Mouse (Mus musculus): Measurements from ENCODE around the gene Clcf1. TPM values are rescaled to one million over a fixed set of nuclear protein-coding genes. Genes with fewer than 3 reads are reported as not detected.

Gene Clcf1
- total and polyA plus RNA-seq, 2 experiments from 2014 or later: 0.38 to 0.41 TPM

- Histone ChIP-seq H3K9ac (no peak overlapping the region), H3K27me3 (ENCODE audit: insufficient read depth, low read length) (peaks cover 25% of the 10 kb centered on the region), H3K36me3 (ENCODE audit: insufficient read depth) (no peaks in the 10 kb centered on the region), H3K4me2 (ENCODE audit: low read depth) (no peak overlapping the region), H3K27ac (ENCODE audit: low read depth, low read length) (no peak overlapping the region), H3K4me1 (ENCODE audit: insufficient read depth) (no peaks in the 10 kb centered on the region; the same call in 1 of the 2 replicates), H3K9me3 (ENCODE audit: low read length) (no peaks in the 10 kb centered on the region), H3K4me3 (ENCODE audit: low read depth, low read length) (no peak overlapping the region)
- WGBS: 38% methylated on average over 3 of the region's 3 CpGs
- no peak for DNase-seq
- ATAC-seq: no peak
- no peak for TF ChIP-seq CTCF (IDR thresholded peaks at IDR 0.05; ENCODE audit: low read depth)
Measured at GRCm38 (mm10) chr19:4217855-4218254, 3.8 kb downstream of the Clcf1 start.

- 92% methylated on average over 11 of the region's 11 CpGs for WGBS
Measured at GRCm38 (mm10) chr19:4218293-4218692, 4.3 kb downstream of the Clcf1 start.

GRCm38 (mm10) chr19:4218784-4219183 is 4.7 kb downstream of the Clcf1 start:
- no peak overlapping the region for H3K9ac ChIP-seq
- no peak overlapping the region for H3K4me2 ChIP-seq (ENCODE audit: low read depth)
- H3K9me3 ChIP-seq (ENCODE audit: low read length): no peaks in the 10 kb centered on the region
- no peak overlapping the region for H3K4me3 ChIP-seq (ENCODE audit: low read depth, low read length)
- TF ChIP-seq CTCF (IDR thresholded peaks at IDR 0.05; ENCODE audit: low read depth): no peak
- ATAC-seq (no peak), DNase-seq (no peak)
- 82% methylated on average over 1 of the region's 1 CpGs for WGBS
- no peaks in the 10 kb centered on the region; the same call in 1 of the 2 replicates for H3K4me1 ChIP-seq (ENCODE audit: insufficient read depth)
- H3K27ac ChIP-seq (ENCODE audit: low read depth, low read length): no peak overlapping the region
- no peaks in the 10 kb centered on the region for H3K36me3 ChIP-seq (ENCODE audit: insufficient read depth)
- H3K27me3 ChIP-seq (ENCODE audit: insufficient read depth, low read length): peaks cover 22% of the 10 kb centered on the region

More at GRCm38 (mm10) chr19:4218293-4218692, 4.3 kb downstream of the Clcf1 start:
- Histone ChIP-seq H3K4me3 (ENCODE audit: low read depth, low read length) (no peak overlapping the region), H3K27ac (ENCODE audit: low read depth, low read length) (no peak overlapping the region), H3K4me1 (ENCODE audit: insufficient read depth) (no peaks in the 10 kb centered on the region; the same call in 1 of the 2 replicates), H3K9ac (no peak overlapping the region), H3K27me3 (ENCODE audit: insufficient read depth, low read length) (peaks cover 25% of the 10 kb centered on the region), H3K9me3 (ENCODE audit: low read length) (no peaks in the 10 kb centered on the region), H3K4me2 (ENCODE audit: low read depth) (no peak overlapping the region), H3K36me3 (ENCODE audit: insufficient read depth) (no peaks in the 10 kb centered on the region)
- no peak for TF ChIP-seq CTCF (IDR thresholded peaks at IDR 0.05; ENCODE audit: low read depth)
- no peak for DNase-seq
- no peak for ATAC-seq

GRCm38 (mm10) chr19:4219943-4220342 is 5.9 kb downstream of the Clcf1 start:
- 67% methylated on average over 6 of the region's 6 CpGs for WGBS
- TF ChIP-seq CTCF (IDR thresholded peaks at IDR 0.05; ENCODE audit: low read depth): no peak
- Histone ChIP-seq H3K9me3 (ENCODE audit: low read length) (no peaks in the 10 kb centered on the region), H3K27ac (ENCODE audit: low read depth, low read length) (no peak overlapping the region), H3K4me2 (ENCODE audit: low read depth) (no peak overlapping the region), H3K36me3 (ENCODE audit: insufficient read depth) (no peaks in the 10 kb centered on the region), H3K4me1 (ENCODE audit: insufficient read depth) (no peaks in the 10 kb centered on the region; the same call in 1 of the 2 replicates), H3K4me3 (ENCODE audit: low read depth, low read length) (no peak overlapping the region), H3K27me3 (ENCODE audit: insufficient read depth, low read length) (peaks cover 20% of the 10 kb centered on the region), H3K9ac (no peak overlapping the region)
- no peak for DNase-seq
- no peak for ATAC-seq

- DNase-seq: no peak
- WGBS: 26% methylated on average over 4 of the region's 4 CpGs
Measured at GRCm38 (mm10) chr19:4220416-4220815, 6.4 kb downstream of the Clcf1 start.

GRCm38 (mm10) chr19:4220957-4221743 is 7.1 kb downstream of the Clcf1 start:
- no peak overlapping the region for H3K4me2 ChIP-seq (ENCODE audit: low read depth)
- H3K9ac ChIP-seq: no peak overlapping the region
- H3K9me3 ChIP-seq (ENCODE audit: low read length): no peaks in the 10 kb centered on the region
- no peak for TF ChIP-seq CTCF (IDR thresholded peaks at IDR 0.05; ENCODE audit: low read depth)
- H3K4me1 ChIP-seq (ENCODE audit: insufficient read depth): no peaks in the 10 kb centered on the region; the same call in 1 of the 2 replicates
- H3K36me3 ChIP-seq (ENCODE audit: insufficient read depth): no peaks in the 10 kb centered on the region
- WGBS: 41% methylated on average over 13 of the region's 14 CpGs
- H3K27me3 ChIP-seq (ENCODE audit: insufficient read depth, low read length): peaks cover 8% of the 10 kb centered on the region
- ATAC-seq: no peak
- no peak overlapping the region for H3K4me3 ChIP-seq (ENCODE audit: low read depth, low read length)
- no peak for DNase-seq
- no peak overlapping the region for H3K27ac ChIP-seq (ENCODE audit: low read depth, low read length)

More at GRCm38 (mm10) chr19:4220416-4220815, 6.4 kb downstream of the Clcf1 start:
- Histone ChIP-seq H3K9ac (no peak overlapping the region), H3K27ac (ENCODE audit: low read depth, low read length) (no peak overlapping the region), H3K4me2 (ENCODE audit: low read depth) (no peak overlapping the region), H3K4me3 (ENCODE audit: low read depth, low read length) (no peak overlapping the region), H3K9me3 (ENCODE audit: low read length) (no peaks in the 10 kb centered on the region), H3K36me3 (ENCODE audit: insufficient read depth) (no peaks in the 10 kb centered on the region), H3K4me1 (ENCODE audit: insufficient read depth) (no peaks in the 10 kb centered on the region; the same call in 1 of the 2 replicates), H3K27me3 (ENCODE audit: insufficient read depth, low read length) (peaks cover 15% of the 10 kb centered on the region)
- no peak for ATAC-seq
- no peak for TF ChIP-seq CTCF (IDR thresholded peaks at IDR 0.05; ENCODE audit: low read depth)

GRCm38 (mm10) chr19:4222165-4222564 is 8.1 kb downstream of the Clcf1 start:
- Histone ChIP-seq H3K27ac (ENCODE audit: low read depth, low read length) (no peak overlapping the region), H3K36me3 (ENCODE audit: insufficient read depth) (no peaks in the 10 kb centered on the region), H3K27me3 (ENCODE audit: insufficient read depth, low read length) (no peaks in the 10 kb centered on the region), H3K4me1 (ENCODE audit: insufficient read depth) (no peaks in the 10 kb centered on the region; the same call in 1 of the 2 replicates), H3K4me3 (ENCODE audit: low read depth, low read length) (no peak overlapping the region), H3K4me2 (ENCODE audit: low read depth) (no peak overlapping the region), H3K9me3 (ENCODE audit: low read length) (no peaks in the 10 kb centered on the region), H3K9ac (no peak overlapping the region)
- WGBS: 83% methylated on average over 11 of the region's 11 CpGs
- DNase-seq: no peak
- TF ChIP-seq CTCF (IDR thresholded peaks at IDR 0.05; ENCODE audit: low read depth): no peak
- no peak for ATAC-seq

All from forebrain, postnatal 0 days (tissue).